Mouse (Mus musculus) gastrocnemius, postnatal 14 days (tissue): ENCODE results near the gene AC124502.3. TPM values are rescaled to one million over a fixed set of nuclear protein-coding genes. Genes with fewer than 3 reads are reported as not detected.

Source experiments
- DNase-seq: peaks from one replicate; pipeline ENCODE4 v3.0.0; 2021; ENCODE audit warnings: mixed read lengths
- intact Hi-C: fragments of 180-260 bp; cut with DNase I; formaldehyde crosslinking; loops from one replicate; pipeline ENCODE4 v1.15.1; 2025; ENCODE audit warnings: low total_unique reads
- total RNA-seq, 2 experiments: library from RNA; stranded (reverse); gene quantifications; 2 replicates each; pipeline ENCODE4 v1.2.3; 2021

Gene AC124502.3
- total RNA-seq, 2 experiments from 2014 or later = 0.43 to 0.89 TPM

- intact Hi-C loops = no loop called here
- DNase-seq = no peak
Observed at GRCm38 (mm10) chr19:5053909-5054308, 15.2 kb downstream of the AC124502.3 start.

GRCm38 (mm10) chr19:5056251-5056650 is 17.6 kb downstream of the AC124502.3 start:
- DNase-seq = peak; percentile 34
- intact Hi-C loops = no loop called here

GRCm38 (mm10) chr19:5057876-5058775 is 19.4 kb downstream of the AC124502.3 start:
- intact Hi-C loops = no loop called here
- DNase-seq = no peak

GRCm38 (mm10) chr19:5058801-5059771 is 20.4 kb downstream of the AC124502.3 start:
- no peak for DNase-seq
- intact Hi-C loops = no loop called here

- peak; percentile 61 for DNase-seq
- intact Hi-C loops = no loop called here
Observed at GRCm38 (mm10) chr19:5060365-5061330, 22.0 kb downstream of the AC124502.3 start.

GRCm38 (mm10) chr19:5062041-5062440 is 23.4 kb downstream of the AC124502.3 start:
- DNase-seq = no peak
- intact Hi-C loops = no loop called here

- peak; percentile 69 for DNase-seq
- intact Hi-C loops = no loop called here
Observed at GRCm38 (mm10) chr19:5062446-5062845, 23.8 kb downstream of the AC124502.3 start.

- intact Hi-C loops = no loop called here
- DNase-seq = peak; percentile 73
Observed at GRCm38 (mm10) chr19:5065104-5065503, 26.4 kb downstream of the AC124502.3 start.

- intact Hi-C loops = no loop called here
- no peak for DNase-seq
Observed at GRCm38 (mm10) chr19:5067040-5067799, 28.5 kb downstream of the AC124502.3 start.

- intact Hi-C loops = no loop called here
- peak; percentile 90 for DNase-seq
Observed at GRCm38 (mm10) chr19:5067867-5068569, 29.3 kb downstream of the AC124502.3 start, which contains the start of gene Cd248. Gene Cd248, plus strand, starts transcription at chr19:5068078.

GRCm38 (mm10) chr19:5068570-5069234 is 30.0 kb downstream of the AC124502.3 start:
- no peak for DNase-seq
- intact Hi-C loops = no loop called here

- no peak for DNase-seq
- intact Hi-C loops = no loop called here
Observed at GRCm38 (mm10) chr19:5069486-5069885, 30.8 kb downstream of the AC124502.3 start.

- intact Hi-C loops = no loop called here
Observed at GRCm38 (mm10) chr19:5069978-5070377, 31.3 kb downstream of the AC124502.3 start.

GRCm38 (mm10) chr19:5071077-5071476 is 32.4 kb downstream of the AC124502.3 start:
- intact Hi-C loops = no loop called here
- DNase-seq = no peak

More at GRCm38 (mm10) chr19:5069978-5070377, 31.3 kb downstream of the AC124502.3 start:
- DNase-seq = no peak

GRCm38 (mm10) chr19:5071545-5072369 is 33.1 kb downstream of the AC124502.3 start:
- DNase-seq = peak; percentile 80
- intact Hi-C loops = no loop called here

- DNase-seq = no peak
- intact Hi-C loops = no loop called here
Observed at GRCm38 (mm10) chr19:5072389-5073019, 33.8 kb downstream of the AC124502.3 start.
